Mouse (Mus musculus): ENCODE results near the gene Actn3. TPM values are rescaled to one million over a fixed set of nuclear protein-coding genes. Genes with fewer than 3 reads are reported as not detected.
A peak's percentile ranks its signal among the peaks of the same experiment; 100 is the strongest.

The Actn3 gene
- polyA plus RNA-seq, 1 experiment from 2014 or later = 2.0 TPM

DNA sequence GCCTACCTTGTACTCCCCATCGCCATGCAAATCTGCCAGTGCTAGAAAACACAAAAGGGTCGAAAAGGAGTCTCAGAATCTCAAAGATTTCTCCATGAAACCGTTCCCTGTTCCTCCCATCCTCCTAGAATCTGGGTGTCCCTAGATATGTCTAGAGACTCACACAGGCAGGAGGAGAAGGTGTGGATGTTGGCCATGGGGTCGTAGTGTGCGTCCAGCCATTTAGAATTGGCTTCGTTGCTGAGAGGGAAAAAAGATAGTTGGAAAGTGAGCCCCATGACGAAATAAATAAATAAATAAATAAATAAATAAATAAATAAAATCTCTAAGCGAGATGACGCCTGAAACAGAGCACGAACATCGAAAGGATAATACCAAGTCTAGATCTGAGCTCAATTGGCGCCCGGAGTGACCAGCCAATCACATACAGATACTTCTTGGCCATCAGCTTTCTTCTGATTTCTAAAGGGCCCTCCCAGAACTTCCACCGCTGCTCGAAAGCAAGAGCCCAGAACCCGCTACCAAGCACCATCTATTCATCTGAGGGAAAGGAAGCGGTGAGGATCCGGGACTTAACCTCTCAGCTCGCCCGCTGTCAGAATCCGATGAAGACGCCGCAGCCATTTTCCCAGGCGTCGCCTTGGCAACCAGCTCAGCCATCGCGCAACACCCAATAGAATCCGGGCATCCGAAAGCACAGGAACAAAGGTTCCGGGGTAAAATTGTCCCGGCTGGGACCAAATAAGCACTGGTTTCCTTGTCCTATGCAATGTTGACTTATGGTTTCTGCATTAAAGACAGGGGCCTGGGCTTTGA is 28.5 kb upstream of the Actn3 start, which contains the start of gene Bbs1:
Bbs1 (minus strand) TSS at position 650 of the 816 bp plus-strand sequence.
- whole genome bisulfite sequencing = 9% methylated on average over 31 of the region's 31 CpGs

DNA sequence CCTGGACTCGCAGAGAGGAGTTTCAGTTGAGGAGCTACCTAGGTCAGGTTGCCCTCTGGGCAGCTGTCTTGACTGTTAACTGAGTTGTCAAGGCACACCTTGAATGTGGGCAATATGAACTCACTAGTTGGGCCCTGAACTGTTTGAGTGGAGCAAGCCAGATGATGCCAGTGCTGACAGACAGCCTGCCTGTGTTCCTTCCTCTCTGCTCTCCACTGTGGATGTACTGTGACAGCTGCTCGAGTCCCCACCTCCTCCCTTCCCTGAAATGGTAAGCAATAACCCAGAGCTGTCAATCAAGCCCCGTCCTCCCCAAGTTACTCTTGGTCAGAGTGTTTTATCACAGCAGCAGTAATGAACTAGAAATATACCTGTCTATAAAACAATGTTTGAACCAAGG is 22.2 kb upstream of the Actn3 start:
- 56% methylated on average over 3 of the region's 3 CpGs for WGBS
- Histone ChIP-seq H3K4me2 (ENCODE audit: low read length) (no peak overlapping the region), H3K36me3 (ENCODE audit: control insufficient read depth, insufficient read depth, low read length) (no peaks in the 10 kb centered on the region), H3K9me3 (ENCODE audit: control insufficient read depth, low read length) (no peaks in the 10 kb centered on the region), H3K4me1 (ENCODE audit: control insufficient read depth in 2 of 2, insufficient read depth in 2 of 2, low read length in 2 of 2) (no peaks in the 10 kb centered on the region; a peak in 1 of 4 replicates), H3K27ac (replicated peaks in 1 of 2; ENCODE audit: control insufficient read depth in 1 of 2, insufficient read depth in 1 of 2, low read depth in 2 of 2, low read length in 2 of 2) (no peak overlapping the region), H3K9ac (ENCODE audit: low read length) (no peak overlapping the region), H3K4me3 (ENCODE audit: control insufficient read depth in 1 of 2, insufficient read depth in 1 of 2, low read depth in 1 of 2, low read length in 2 of 2) (no peak overlapping the region), H3K27me3 (ENCODE audit: control insufficient read depth, insufficient read depth, low read length) (no peaks in the 10 kb centered on the region)
- no peak for ATAC-seq (ENCODE audit: insufficient number of reproducible peaks, insufficient read depth, low FRiP score, low read depth)

More for the DNA sequence above, 28.5 kb upstream of the Actn3 start, which contains the start of gene Bbs1:
- peaks cover 39% of the 10 kb centered on the region for H3K36me3 ChIP-seq (ENCODE audit: control insufficient read depth, insufficient read depth, low read length)
- H3K27me3 ChIP-seq (ENCODE audit: control insufficient read depth, insufficient read depth, low read length) = no peaks in the 10 kb centered on the region
- H3K9ac ChIP-seq (ENCODE audit: low read length) = peak within 1 kb of the TSS; percentile 70
- H3K9me3 ChIP-seq (ENCODE audit: control insufficient read depth, low read length) = no peaks in the 10 kb centered on the region
- H3K4me1 ChIP-seq (ENCODE audit: control insufficient read depth in 2 of 2, insufficient read depth in 2 of 2, low read length in 2 of 2) = 0 out of 4 replicates have a peak, but pooled peaks cover 0 to 2% of the 10 kb centered on the region in 2 experiments
- no peak within 1 kb of the TSS for H3K27ac ChIP-seq (replicated peaks in 1 of 2; ENCODE audit: control insufficient read depth in 1 of 2, insufficient read depth in 1 of 2, low read depth in 2 of 2, low read length in 2 of 2)
- no peak for ATAC-seq (ENCODE audit: insufficient number of reproducible peaks, insufficient read depth, low FRiP score, low read depth)
- H3K4me2 ChIP-seq (ENCODE audit: low read length) = peak within 1 kb of the TSS; percentile 84
- H3K4me3 ChIP-seq (ENCODE audit: control insufficient read depth in 1 of 2, insufficient read depth in 1 of 2, low read depth in 1 of 2, low read length in 2 of 2) = peak within 1 kb of the TSS; percentile 67 to 89

DNA sequence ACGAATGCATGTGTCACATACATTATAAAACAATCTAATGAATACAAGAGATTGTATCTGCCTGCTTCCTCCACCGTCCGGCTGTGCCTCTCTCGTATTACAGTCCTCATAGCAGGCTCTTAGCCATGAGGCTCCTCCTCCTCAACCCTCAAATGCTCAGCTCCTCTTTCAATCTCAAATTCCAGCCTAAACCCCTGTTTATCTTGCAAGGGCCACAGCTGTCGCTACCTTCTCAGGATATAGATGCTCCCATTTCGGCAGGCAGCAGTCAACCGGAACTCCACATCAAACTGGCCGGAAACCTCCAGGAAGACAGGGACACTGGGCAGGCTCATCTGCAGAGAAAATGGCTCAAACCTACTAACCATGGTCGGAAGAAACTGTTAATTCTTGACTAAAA is 21.3 kb upstream of the Actn3 start:
- no peak overlapping the region for H3K4me2 ChIP-seq (ENCODE audit: low read length)
- H3K9ac ChIP-seq (ENCODE audit: low read length) = no peak overlapping the region
- H3K27me3 ChIP-seq (ENCODE audit: control insufficient read depth, insufficient read depth, low read length) = no peaks in the 10 kb centered on the region
- ATAC-seq (ENCODE audit: insufficient number of reproducible peaks, insufficient read depth, low FRiP score, low read depth) = no peak
- no peaks in the 10 kb centered on the region; a peak in 1 of 4 replicates for H3K4me1 ChIP-seq (ENCODE audit: control insufficient read depth in 2 of 2, insufficient read depth in 2 of 2, low read length in 2 of 2)
- WGBS = 62% methylated on average over 9 of the region's 9 CpGs
- H3K9me3 ChIP-seq (ENCODE audit: control insufficient read depth, low read length) = no peaks in the 10 kb centered on the region
- H3K36me3 ChIP-seq (ENCODE audit: control insufficient read depth, insufficient read depth, low read length) = no peaks in the 10 kb centered on the region
- H3K27ac ChIP-seq (replicated peaks in 1 of 2; ENCODE audit: control insufficient read depth in 1 of 2, insufficient read depth in 1 of 2, low read depth in 2 of 2, low read length in 2 of 2) = no peak overlapping the region
- H3K4me3 ChIP-seq (ENCODE audit: control insufficient read depth in 1 of 2, insufficient read depth in 1 of 2, low read depth in 1 of 2, low read length in 2 of 2) = no peak overlapping the region

DNA sequence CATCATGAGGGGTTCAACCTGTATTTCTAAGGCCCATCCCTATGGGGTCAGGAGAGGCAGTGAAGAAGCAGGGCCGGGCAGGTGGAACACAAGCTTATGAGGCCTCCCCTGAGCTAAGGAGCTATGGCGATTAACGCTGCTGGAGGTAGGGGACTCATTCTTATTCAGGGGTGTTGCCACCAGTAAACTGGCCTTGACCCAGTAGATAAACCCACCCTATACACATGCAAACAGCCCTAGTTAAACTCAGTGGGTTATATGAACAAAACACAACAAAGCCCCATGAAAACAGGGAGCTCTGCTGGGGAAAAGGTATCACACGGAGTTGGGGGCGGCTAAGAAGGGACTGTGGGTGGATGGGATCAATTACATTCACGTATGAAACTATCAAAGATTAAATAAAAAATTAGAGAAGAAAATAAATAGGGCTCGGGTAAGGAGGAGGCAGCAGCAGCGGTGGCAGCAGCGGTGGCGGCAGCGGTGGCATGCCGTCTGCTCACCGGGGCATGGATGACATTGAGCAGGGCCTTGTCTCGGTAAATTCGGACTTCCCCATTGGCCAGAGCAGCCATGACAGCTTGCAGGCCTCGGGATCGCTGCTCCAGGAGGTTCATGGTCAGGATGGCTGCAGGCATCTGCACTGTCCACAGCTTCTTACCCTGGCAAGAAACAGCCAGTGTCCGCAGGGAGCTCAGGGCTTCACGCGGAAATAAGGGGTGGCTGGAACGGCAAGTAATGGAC is 19.2 kb upstream of the Actn3 start:
- Histone ChIP-seq H3K27me3 (ENCODE audit: control insufficient read depth, insufficient read depth, low read length) (no peaks in the 10 kb centered on the region), H3K9ac (ENCODE audit: low read length) (no peak overlapping the region), H3K4me1 (ENCODE audit: control insufficient read depth in 2 of 2, insufficient read depth in 2 of 2, low read length in 2 of 2) (no peaks in the 10 kb centered on the region; a peak in 1 of 4 replicates), H3K9me3 (ENCODE audit: control insufficient read depth, low read length) (no peaks in the 10 kb centered on the region), H3K4me2 (ENCODE audit: low read length) (peak overlapping the region; percentile 23; the same call in 1 of the 2 replicates), H3K36me3 (ENCODE audit: control insufficient read depth, insufficient read depth, low read length) (no peaks in the 10 kb centered on the region), H3K27ac (replicated peaks in 1 of 2; ENCODE audit: control insufficient read depth in 1 of 2, insufficient read depth in 1 of 2, low read depth in 2 of 2, low read length in 2 of 2) (no peak overlapping the region), H3K4me3 (ENCODE audit: control insufficient read depth in 1 of 2, insufficient read depth in 1 of 2, low read depth in 1 of 2, low read length in 2 of 2) (no peak overlapping the region)
- 39% methylated on average over 21 of the region's 21 CpGs for WGBS
- no peak for ATAC-seq (ENCODE audit: insufficient number of reproducible peaks, insufficient read depth, low FRiP score, low read depth)

DNA sequence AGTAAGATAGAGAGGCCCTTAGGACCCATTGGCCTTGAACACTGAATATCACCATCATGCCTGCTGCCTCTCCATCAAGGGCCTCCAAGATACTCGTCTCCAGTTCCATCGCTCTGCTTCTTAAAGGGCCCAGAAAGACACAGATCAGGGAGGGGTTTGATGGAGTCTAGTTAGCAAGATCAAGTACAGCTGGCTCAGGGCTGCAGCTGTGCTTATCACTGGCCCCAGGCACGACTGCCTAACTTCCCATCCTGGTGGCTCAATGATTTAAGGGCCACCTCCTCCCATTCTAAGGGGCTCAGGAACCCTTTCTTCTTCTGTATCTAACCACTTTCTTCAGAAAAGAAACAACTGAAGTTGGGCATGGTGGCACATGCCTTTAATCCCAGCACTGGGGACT is 14.1 kb upstream of the Actn3 start:
- Histone ChIP-seq H3K4me1 (ENCODE audit: control insufficient read depth in 2 of 2, insufficient read depth in 2 of 2, low read length in 2 of 2) (peaks cover 3 to 5% of the 10 kb centered on the region in 2 experiments; a peak in 2 of 4 replicates), H3K4me3 (ENCODE audit: control insufficient read depth in 1 of 2, insufficient read depth in 1 of 2, low read depth in 1 of 2, low read length in 2 of 2) (no peak overlapping the region), H3K27me3 (ENCODE audit: control insufficient read depth, insufficient read depth, low read length) (no peaks in the 10 kb centered on the region), H3K36me3 (ENCODE audit: control insufficient read depth, insufficient read depth, low read length) (no peaks in the 10 kb centered on the region), H3K27ac (replicated peaks in 1 of 2; ENCODE audit: control insufficient read depth in 1 of 2, insufficient read depth in 1 of 2, low read depth in 2 of 2, low read length in 2 of 2) (no peak overlapping the region), H3K4me2 (ENCODE audit: low read length) (no peak overlapping the region), H3K9me3 (ENCODE audit: control insufficient read depth, low read length) (no peaks in the 10 kb centered on the region), H3K9ac (ENCODE audit: low read length) (no peak overlapping the region)
- 71% methylated on average over 3 of the region's 3 CpGs for WGBS
- ATAC-seq (ENCODE audit: insufficient number of reproducible peaks, insufficient read depth, low FRiP score, low read depth) = no peak

DNA sequence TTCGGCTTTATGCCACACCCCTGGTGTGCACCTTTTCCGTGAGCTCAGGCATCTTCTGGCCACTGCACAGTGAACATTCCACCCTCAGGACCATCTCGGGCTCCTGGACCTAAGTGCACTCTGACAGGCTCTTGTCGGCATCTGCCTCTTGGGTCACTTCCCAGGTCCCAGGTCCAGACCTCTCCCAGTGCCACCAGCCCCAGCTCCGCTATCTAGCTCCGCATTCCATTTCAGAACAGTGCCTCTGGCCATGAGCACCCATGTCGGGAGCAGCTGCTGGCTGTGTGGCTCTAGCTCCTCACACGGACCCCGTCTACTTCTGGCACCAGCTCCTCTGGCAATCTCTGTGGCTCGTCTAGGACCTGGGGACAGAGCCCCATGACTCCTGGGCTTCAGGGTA is 12.1 kb upstream of the Actn3 start:
- WGBS = 50% methylated on average over 10 of the region's 10 CpGs
- Histone ChIP-seq H3K4me1 (ENCODE audit: control insufficient read depth in 2 of 2, insufficient read depth in 2 of 2, low read length in 2 of 2) (peaks cover 3 to 5% of the 10 kb centered on the region in 2 experiments; a peak in 2 of 4 replicates), H3K27ac (replicated peaks in 1 of 2; ENCODE audit: control insufficient read depth in 1 of 2, insufficient read depth in 1 of 2, low read depth in 2 of 2, low read length in 2 of 2) (no peak overlapping the region), H3K4me3 (ENCODE audit: control insufficient read depth in 1 of 2, insufficient read depth in 1 of 2, low read depth in 1 of 2, low read length in 2 of 2) (no peak overlapping the region), H3K36me3 (ENCODE audit: control insufficient read depth, insufficient read depth, low read length) (no peaks in the 10 kb centered on the region), H3K9ac (ENCODE audit: low read length) (no peak overlapping the region), H3K27me3 (ENCODE audit: control insufficient read depth, insufficient read depth, low read length) (no peaks in the 10 kb centered on the region), H3K9me3 (ENCODE audit: control insufficient read depth, low read length) (no peaks in the 10 kb centered on the region), H3K4me2 (ENCODE audit: low read length) (no peak overlapping the region)
- ATAC-seq (ENCODE audit: insufficient number of reproducible peaks, insufficient read depth, low FRiP score, low read depth) = no peak

DNA sequence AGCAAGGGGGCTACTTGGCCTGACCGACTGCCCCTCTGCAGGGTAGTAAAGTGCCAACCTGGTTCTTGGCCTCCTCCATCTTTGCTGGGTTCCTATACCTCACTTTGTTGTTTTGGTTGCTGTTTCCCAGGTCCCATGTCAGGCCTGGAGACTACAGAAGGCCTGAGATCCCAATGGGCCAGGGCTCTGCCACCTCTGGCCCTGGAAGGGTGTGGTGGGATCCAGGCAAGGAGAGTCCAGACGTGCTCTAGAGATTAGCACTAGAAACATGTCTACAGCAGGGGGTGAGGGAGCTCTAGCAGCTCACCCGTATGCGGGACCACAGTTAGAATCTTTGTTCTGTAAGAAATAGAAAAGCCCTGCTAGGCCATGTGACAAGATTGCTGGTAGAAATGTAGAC is 6.3 kb upstream of the Actn3 start:
- no peaks in the 10 kb centered on the region for H3K27me3 ChIP-seq (ENCODE audit: control insufficient read depth, insufficient read depth, low read length)
- H3K4me1 ChIP-seq (ENCODE audit: control insufficient read depth in 2 of 2, insufficient read depth in 2 of 2, low read length in 2 of 2) = no peaks in the 10 kb centered on the region
- no peak for ATAC-seq (ENCODE audit: insufficient number of reproducible peaks, insufficient read depth, low FRiP score, low read depth)
- H3K9ac ChIP-seq (ENCODE audit: low read length) = no peak overlapping the region
- H3K27ac ChIP-seq (replicated peaks in 1 of 2; ENCODE audit: control insufficient read depth in 1 of 2, insufficient read depth in 1 of 2, low read depth in 2 of 2, low read length in 2 of 2) = no peak overlapping the region
- no peaks in the 10 kb centered on the region for H3K9me3 ChIP-seq (ENCODE audit: control insufficient read depth, low read length)
- H3K36me3 ChIP-seq (ENCODE audit: control insufficient read depth, insufficient read depth, low read length) = no peaks in the 10 kb centered on the region; the same call in 1 of the 2 replicates
- WGBS = 78% methylated on average over 4 of the region's 4 CpGs
- H3K4me3 ChIP-seq (ENCODE audit: control insufficient read depth in 1 of 2, insufficient read depth in 1 of 2, low read depth in 1 of 2, low read length in 2 of 2) = no peak overlapping the region
- H3K4me2 ChIP-seq (ENCODE audit: low read length) = no peak overlapping the region

All from heart, embryonic 14.5 days (tissue).